Mouse (Mus musculus): Measurements from ENCODE around the gene Olfr50.

Gene Olfr50

DNA sequence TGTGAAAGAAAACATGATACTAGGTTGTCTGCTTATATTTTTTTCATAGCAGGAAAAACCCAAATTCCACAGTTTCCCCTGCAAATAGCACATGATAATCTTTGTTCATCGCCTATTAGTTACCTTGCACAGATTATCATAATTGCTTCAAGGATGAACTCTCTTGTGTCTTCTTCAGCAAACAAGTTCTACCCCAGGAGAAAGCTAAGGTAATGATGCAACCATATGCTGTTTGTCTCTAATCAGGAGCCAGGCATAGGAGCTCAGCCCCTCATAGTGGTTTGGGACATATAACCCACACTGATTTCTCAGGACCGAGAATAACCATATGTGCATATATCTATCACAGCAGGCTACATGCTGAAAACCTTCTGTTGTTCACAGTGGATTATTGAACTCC lies at the start of gene Olfr50:
Gene Olfr50, plus strand, starts transcription at position 301 of the 400 bp plus-strand sequence.
- DNase-seq (ENCODE audit: low spot score) = no peak

DNA sequence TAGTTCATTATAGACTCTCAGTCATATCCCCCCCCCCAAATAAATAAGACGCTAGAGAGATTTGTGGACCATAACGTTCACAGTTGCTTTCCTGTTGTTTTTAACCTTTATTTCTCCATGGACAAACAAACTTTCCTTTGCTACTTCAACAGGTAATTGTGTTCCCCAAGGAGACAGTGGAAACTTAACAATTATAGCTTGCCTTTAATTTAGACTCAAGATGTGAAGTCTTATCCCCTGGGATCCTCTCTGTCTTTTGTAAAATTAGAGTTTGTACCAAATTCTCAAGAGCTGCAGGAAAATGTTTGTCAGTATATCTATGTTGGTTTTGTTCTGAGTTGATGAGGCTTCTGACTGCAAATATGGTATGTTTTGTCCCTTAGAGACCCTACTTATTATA lies 6.4 kb upstream of the Olfr50 start, which contains the start of gene Olfr348:
Gene Olfr348, plus strand, starts transcription at position 301 of the 400 bp plus-strand sequence.
- DNase-seq (ENCODE audit: low spot score) = no peak

DNA sequence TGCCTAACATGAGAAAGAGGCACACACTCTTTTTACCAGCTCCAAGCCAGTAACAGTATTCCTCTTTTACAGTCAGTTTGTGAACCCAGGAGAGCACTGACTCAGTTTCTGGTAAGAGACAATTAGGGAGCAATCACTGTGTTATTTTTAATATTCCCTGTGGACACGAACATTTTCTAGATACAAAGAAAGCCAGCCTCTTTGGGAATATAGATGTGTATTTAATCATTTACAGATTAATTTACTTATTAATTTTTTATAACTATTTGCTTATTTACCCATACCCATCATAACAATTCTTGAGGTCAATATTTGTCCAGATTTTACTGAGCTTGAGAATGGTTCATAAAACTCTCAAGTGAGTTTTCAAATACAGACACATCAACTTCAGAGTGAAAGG lies 26.6 kb downstream of the Olfr50 start, which contains the start of gene Olfr3:
Gene Olfr3, minus strand, starts transcription at position 101 of the 400 bp plus-strand sequence.
- DNase-seq (ENCODE audit: low spot score) = no peak

DNA sequence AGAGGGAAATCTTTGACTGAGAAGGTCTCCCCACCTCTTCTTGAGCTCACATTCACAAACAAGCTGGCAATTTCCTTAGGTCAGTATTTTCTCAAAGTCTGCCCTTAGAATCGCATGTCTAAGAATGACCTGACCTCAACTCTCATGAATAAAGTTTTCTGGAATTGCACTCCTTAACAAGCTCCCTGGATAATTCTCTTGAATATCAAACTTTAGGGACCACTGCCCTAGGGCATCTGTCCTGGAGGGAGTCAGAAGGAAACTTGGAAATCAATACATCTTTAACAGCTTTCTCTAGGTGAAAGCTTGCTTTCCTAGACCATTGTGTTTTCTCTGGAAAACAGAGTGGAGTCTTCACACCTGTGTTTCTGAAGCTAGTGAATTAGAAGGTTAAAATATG lies 55.7 kb downstream of the Olfr50 start, which contains the start of gene Olfr350:
Gene Olfr350, plus strand, starts transcription at position 301 of the 400 bp plus-strand sequence.
- no peak for DNase-seq (ENCODE audit: low spot score)

Data from embryo, embryonic 10 days (tissue).